Mouse (Mus musculus): Measurements from ENCODE around the gene Atg4d.

DNA sequence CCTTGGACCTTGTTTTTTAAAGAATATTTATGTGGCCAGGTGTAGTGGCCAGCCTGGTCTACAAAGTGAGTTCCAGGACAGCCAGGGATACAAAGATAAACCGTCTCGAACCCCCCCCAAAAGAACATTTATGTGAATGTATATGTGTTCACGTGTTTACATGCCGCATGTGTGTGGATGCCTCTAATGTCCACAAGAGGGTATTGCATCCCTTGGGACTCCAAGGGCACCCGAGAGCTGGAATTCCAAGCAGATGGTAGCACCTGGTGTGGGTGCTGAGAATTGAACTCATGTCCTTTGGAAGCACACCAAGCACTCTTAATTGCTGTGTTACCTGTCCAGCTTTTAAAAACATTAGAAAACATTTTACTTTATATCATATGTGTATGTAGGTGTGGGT lies 18.5 kb downstream of the Atg4d start:
- TF ChIP-seq CTCF (IDR thresholded peaks at IDR 0.05; ENCODE audit: control insufficient read depth, insufficient read depth, insufficient read length), result no peak
- TF ChIP-seq MAX (IDR thresholded peaks at IDR 0.05), result no peak
- no peak for TF ChIP-seq USF1 (IDR thresholded peaks at IDR 0.05; ENCODE audit: low read depth)
- TF ChIP-seq MYOG (IDR thresholded peaks at IDR 0.05; ENCODE audit: control insufficient read depth, extremely low read depth, insufficient read length), result no peak
- no peak for TF ChIP-seq FOSL1 (IDR thresholded peaks at IDR 0.05; ENCODE audit: insufficient read depth, low read length, poor library complexity, severe bottlenecking)
- no peak for TF ChIP-seq MYOD1 (IDR thresholded peaks at IDR 0.05; ENCODE audit: control insufficient read depth, insufficient read length, low read depth)
- no peak for TF ChIP-seq CEBPB (IDR thresholded peaks at IDR 0.05; ENCODE audit: low read depth)

All from C2C12 (cell line).